Mouse (Mus musculus) kidney, adult 2 months (tissue): ENCODE results near the gene Cpd. TPM values are rescaled to one million over a fixed set of nuclear protein-coding genes. Genes with fewer than 3 reads are reported as not detected.
"Not testable (repeated sequence)": the region's sequence is repeated elsewhere in the genome, so short reads cannot be mapped to it uniquely, and the experiment has no call there.

Experiments used
- DNase-seq: peaks from one replicate; pipeline ENCODE4 v3.0.0; 2021
- H3K27ac ChIP-seq: fragments of 200-500 bp; 2 replicates; pipeline ENCODE4 v1.5.1; 2012; ENCODE audit warnings: low read depth, low read length, control low read depth, inconsistent platforms; ENCODE audit not compliant: insufficient read depth
- H3K27me3 ChIP-seq: fragments of 200-500 bp; replicated peaks from 2 replicates; pipeline ENCODE4 v1.6.1; 2012; ENCODE audit warnings: mild to moderate bottlenecking, moderate library complexity, low read length, inconsistent platforms; ENCODE audit not compliant: control insufficient read depth, insufficient read depth
- H3K36me3 ChIP-seq: fragments of 200-500 bp; 2 replicates; pipeline ENCODE4 v1.6.1; 2012; ENCODE audit warnings: mild to moderate bottlenecking, moderate library complexity, low read length, inconsistent platforms; ENCODE audit not compliant: control insufficient read depth, insufficient read depth
- H3K4me1 ChIP-seq: fragments of 200-500 bp; 2 replicates; pipeline ENCODE4 v1.6.1; 2011; ENCODE audit warnings: low read length; ENCODE audit not compliant: control insufficient read depth, insufficient read depth
- H3K4me3 ChIP-seq: fragments of 200-500 bp; 2 replicates; pipeline ENCODE4 v1.5.1; 2011; ENCODE audit warnings: mild to moderate bottlenecking, low read depth, low read length, control low read depth; ENCODE audit not compliant: insufficient read depth
- CTCF ChIP-seq: fragments of 200-500 bp; conservative IDR thresholded peaks from 2 replicates; pipeline ENCODE4 v1.5.1; 2011; ENCODE audit warnings: low read depth, mild to moderate bottlenecking, control low read depth, low read length, moderate library complexity, mixed read lengths; ENCODE audit not compliant: insufficient read depth, insufficient read length
- POLR2A ChIP-seq: fragments of 200-500 bp; IDR thresholded peaks from one replicate; pipeline ENCODE4 v1.6.1; 2011; ENCODE audit warnings: low read depth, low read length, control low read depth
- WGBS: fragments of 180-500 bp; shearing (Covaris S2); methylation state at CpG from one replicate; pipeline ENCODE4 v1.1.7; 2018; 5-methylcytosine and 5-hydroxymethylcytosine counted together
- polyA plus RNA-seq: library from polyadenylated mRNA; depleted of rRNA; stranded (reverse); fragments of >200 nt; gene quantifications from 2 replicates; pipeline ENCODE4 v1.2.3, GENCODE M21; 2012

The Cpd gene
- polyA plus RNA-seq, 1 experiment = 28.6 TPM

- WGBS = 46% methylated on average over 3 of the region's 3 CpGs
- no peaks in the 10 kb centered on the region for H3K4me1 ChIP-seq
- TF ChIP-seq POLR2A = no peak
- no peak for TF ChIP-seq CTCF
- no peak overlapping the region for H3K27ac ChIP-seq
- no peak overlapping the region for H3K4me3 ChIP-seq
- peaks cover 4% of the 10 kb centered on the region; the same call in 1 of the 2 replicates for H3K36me3 ChIP-seq
- H3K27me3 ChIP-seq = no peaks in the 10 kb centered on the region
- DNase-seq = no peak
Observed at GRCm38 (mm10) chr11:76809450-76809849, 37.4 kb downstream of the Cpd start.

- no peaks in the 10 kb centered on the region for H3K4me1 ChIP-seq
- TF ChIP-seq POLR2A = no peak
- TF ChIP-seq CTCF = no peak
- H3K27ac ChIP-seq = no peak overlapping the region
- H3K36me3 ChIP-seq = peaks cover 5% of the 10 kb centered on the region; the same call in 1 of the 2 replicates
- no peak overlapping the region for H3K4me3 ChIP-seq
- H3K27me3 ChIP-seq = no peaks in the 10 kb centered on the region
- no peak for DNase-seq
- WGBS = 78% methylated on average over 7 of the region's 7 CpGs
Observed at GRCm38 (mm10) chr11:76808550-76808949, 38.3 kb downstream of the Cpd start.

DNA sequence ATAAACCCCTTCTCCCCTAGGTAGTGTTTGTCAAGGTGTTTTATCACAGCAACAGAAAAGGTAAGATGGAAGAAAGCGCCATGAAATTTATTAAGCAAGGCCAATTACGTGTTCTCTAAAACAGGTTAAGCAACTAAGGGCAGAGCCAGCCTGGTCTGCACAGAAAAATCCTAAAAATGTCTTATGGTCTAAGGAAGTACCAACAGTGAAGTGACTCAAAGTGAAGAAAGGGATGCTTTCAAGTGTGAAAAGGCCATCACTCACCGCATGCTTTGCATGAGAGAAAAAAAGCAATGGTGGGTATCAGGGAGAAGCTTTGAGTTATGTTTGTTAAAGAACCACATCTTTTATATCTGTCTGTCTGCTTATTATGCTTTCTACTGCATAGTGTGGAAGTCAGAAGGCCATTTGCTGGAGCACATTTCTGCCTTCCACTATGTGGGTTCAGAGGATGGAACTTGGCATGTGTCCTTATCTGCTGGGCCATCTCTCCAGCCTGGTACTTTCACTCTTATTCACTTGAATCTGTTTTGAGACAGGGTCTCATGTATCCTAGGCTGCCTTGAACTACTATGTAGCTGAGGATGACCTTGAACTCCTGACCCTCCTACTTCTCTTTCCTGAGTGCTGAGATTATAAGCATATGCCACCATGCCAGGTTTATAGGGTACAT, 39.7 kb downstream of the Cpd start:
- Histone ChIP-seq H3K27ac (no peak overlapping the region), H3K4me1 (peaks cover 2% of the 10 kb centered on the region; the same call in 1 of the 2 replicates), H3K27me3 (no peaks in the 10 kb centered on the region), H3K36me3 (peaks cover 7% of the 10 kb centered on the region), H3K4me3 (no peak overlapping the region)
- TF ChIP-seq CTCF = no peak
- no peak for DNase-seq
- WGBS = 86% methylated on average over 3 of the region's 3 CpGs

GRCm38 (mm10) chr11:76806026-76806425, 40.8 kb downstream of the Cpd start:
- no peak overlapping the region for H3K4me3 ChIP-seq
- H3K27ac ChIP-seq = no peak overlapping the region
- TF ChIP-seq CTCF (no peak), POLR2A (no peak)
- peaks cover 7% of the 10 kb centered on the region for H3K36me3 ChIP-seq
- no peak for DNase-seq
- H3K27me3 ChIP-seq = no peaks in the 10 kb centered on the region
- WGBS = 86% methylated on average over 4 of the region's 4 CpGs
- peaks cover 2% of the 10 kb centered on the region; the same call in 1 of the 2 replicates for H3K4me1 ChIP-seq

DNA sequence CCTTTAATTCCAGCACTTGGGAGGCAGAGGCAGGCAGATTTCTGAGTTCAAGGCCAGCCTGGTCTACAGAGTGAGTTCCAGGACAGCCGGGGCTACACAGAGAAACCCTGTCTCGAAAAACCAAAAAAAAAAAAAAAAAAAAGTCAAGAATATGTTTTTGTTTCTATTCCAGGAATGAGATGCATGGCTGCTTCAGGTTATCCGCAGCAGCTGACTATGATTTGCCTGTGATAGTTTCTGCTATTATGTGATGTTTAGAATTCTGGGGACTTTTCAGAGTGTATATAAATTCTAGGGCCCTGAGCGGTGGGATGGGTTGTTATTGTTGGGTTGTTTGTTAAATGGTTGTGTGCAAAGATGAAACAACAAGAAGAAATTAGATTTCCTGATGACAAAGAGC, 41.7 kb downstream of the Cpd start:
- not testable (repeated sequence) for H3K27me3 ChIP-seq, H3K36me3 ChIP-seq

DNA sequence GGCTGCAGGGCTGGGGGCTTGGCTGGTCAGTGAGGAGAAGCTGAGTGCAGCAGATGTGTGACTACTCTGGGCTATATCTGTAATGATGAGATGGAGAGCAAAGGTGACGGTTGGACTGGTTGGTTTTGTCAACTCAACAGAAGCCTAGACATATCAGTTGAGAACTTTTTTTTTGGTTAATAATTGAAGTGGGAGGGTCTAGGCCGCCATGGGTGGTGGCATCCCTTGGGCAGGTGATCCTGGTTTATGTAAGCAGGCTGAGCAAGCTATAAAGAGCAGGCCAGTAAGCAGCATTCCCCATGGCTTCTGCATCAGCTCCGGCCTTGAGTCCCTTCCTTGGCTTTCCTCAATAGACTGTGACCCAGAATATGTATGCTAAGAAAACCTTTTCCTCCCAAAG, 43.6 kb downstream of the Cpd start:
- no peak overlapping the region for H3K27ac ChIP-seq

More for the DNA sequence above, 41.7 kb downstream of the Cpd start:
- WGBS = 96% methylated on average over 4 of the region's 4 CpGs
- not testable (repeated sequence) for H3K4me3 ChIP-seq, H3K27ac ChIP-seq, H3K4me1 ChIP-seq, DNase-seq

GRCm38 (mm10) chr11:76797236-76797635, 49.6 kb downstream of the Cpd start:
- Histone ChIP-seq H3K4me1 (no peaks in the 10 kb centered on the region), H3K27me3 (no peaks in the 10 kb centered on the region), H3K27ac (no peak overlapping the region; the same call in 1 of the 2 replicates), H3K4me3 (no peak overlapping the region), H3K36me3 (peaks cover 3% of the 10 kb centered on the region)
- TF ChIP-seq POLR2A (no peak), CTCF (no peak)
- 40% methylated on average over 6 of the region's 6 CpGs for WGBS
- DNase-seq = peak; percentile 24

More for the DNA sequence above, 43.6 kb downstream of the Cpd start:
- WGBS = 65% methylated on average over 3 of the region's 3 CpGs
- TF ChIP-seq POLR2A (no peak), CTCF (no peak)
- Histone ChIP-seq H3K27me3 (no peaks in the 10 kb centered on the region), H3K4me3 (no peak overlapping the region), H3K4me1 (peaks cover 2% of the 10 kb centered on the region; the same call in 1 of the 2 replicates), H3K36me3 (peaks cover 7% of the 10 kb centered on the region)
- DNase-seq = peak; percentile 85
